Comparison of ENCODE assay signal across 22 mouse cellular contexts in the genomic region with DNA sequence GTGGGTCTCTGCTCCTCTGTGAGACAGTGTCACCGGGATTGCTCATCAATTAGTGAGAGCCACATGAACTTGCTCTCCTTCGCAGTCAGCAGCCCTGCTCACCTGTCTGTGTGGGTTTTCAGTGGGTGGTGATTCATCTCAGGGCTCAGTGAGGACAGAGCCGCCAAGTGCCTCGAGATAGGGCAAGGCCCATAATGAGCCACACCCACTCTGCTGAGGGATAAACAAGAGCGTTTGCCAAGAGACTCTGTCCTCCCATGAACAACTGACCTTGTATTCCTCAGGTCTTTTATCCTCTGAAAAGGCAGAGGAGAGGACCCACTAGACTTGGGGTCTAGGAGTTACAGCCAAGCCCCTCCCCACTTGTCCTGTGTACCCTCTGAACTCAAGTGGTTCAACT.
DNase-seq lines count a peak whose midpoint lies in the region; ATAC-seq and TF ChIP-seq lines count a peak whose summit lies in the region.
"Had no signal": no experiment of that assay in that cellular context is flagged by ENCODE, and none has a peak within 500 bp of the region (broad histone marks: within the 10 kb centered on the region; RNA-seq: fewer than 3 reads in every experiment).

No protein-coding gene starts in this region.

- H3K36me3 ChIP-seq in kidney, embryonic 15.5 days: no peaks in the 10 kb centered on the region
- no peaks in the 10 kb centered on the region for H3K36me3 ChIP-seq in midbrain, embryonic 14.5 days (ENCODE audit: control insufficient read depth, insufficient read depth, low read length)
- H3K36me3 ChIP-seq: embryonic facial prominence, embryonic 13.5 days; forebrain, embryonic 12.5 days; hindbrain, embryonic 15.5 days; limb, embryonic 12.5 days; midbrain, embryonic 12.5 days had no signal

- H3K4me2 ChIP-seq in kidney, embryonic 15.5 days: no peak overlapping the region
- no peak overlapping the region for H3K4me2 ChIP-seq in midbrain, embryonic 14.5 days (ENCODE audit: low read length)
- H3K4me2 ChIP-seq: embryonic facial prominence, embryonic 13.5 days; forebrain, embryonic 12.5 days; hindbrain, embryonic 15.5 days; limb, embryonic 12.5 days; liver, embryonic 11.5 days; midbrain, embryonic 12.5 days had no signal

- intact Hi-C loops in gastrocnemius, adult 2 months (cut with DNase I): no loop called here
- intact Hi-C loops in gastrocnemius, postnatal 36 days (cut with DNase I): no loop called here

- WGBS in kidney, embryonic 15.5 days: 67% methylated on average over 5 of the region's 5 CpGs
- WGBS in midbrain, embryonic 14.5 days: 88% methylated on average over 5 of the region's 5 CpGs

- no peaks in the 10 kb centered on the region for H3K9me3 ChIP-seq in kidney, embryonic 15.5 days (replicated peaks)
- H3K9me3 ChIP-seq in midbrain, embryonic 14.5 days (ENCODE audit: control insufficient read depth, low read length): no peaks in the 10 kb centered on the region
- H3K9me3 ChIP-seq: embryonic facial prominence, embryonic 13.5 days; forebrain, embryonic 12.5 days; hindbrain, embryonic 15.5 days; limb, embryonic 12.5 days; midbrain, embryonic 12.5 days had no signal

- H3K27ac ChIP-seq in gastrocnemius, adult 2 months: no peak overlapping the region
- H3K27ac ChIP-seq in kidney, embryonic 15.5 days: no peak overlapping the region
- no peak overlapping the region for H3K27ac ChIP-seq in midbrain, embryonic 14.5 days (replicated peaks; ENCODE audit: low read depth, low read length)
- H3K27ac ChIP-seq: embryonic facial prominence, embryonic 13.5 days; forebrain, embryonic 12.5 days; hindbrain, embryonic 15.5 days; limb, embryonic 12.5 days; midbrain, embryonic 12.5 days; stomach, postnatal 0 days had no signal

- no peak for TF ChIP-seq CTCF in gastrocnemius, adult 2 months (IDR thresholded peaks at IDR 0.05)

- no peaks in the 10 kb centered on the region for H3K27me3 ChIP-seq in kidney, embryonic 15.5 days
- H3K27me3 ChIP-seq in midbrain, embryonic 14.5 days (ENCODE audit: control insufficient read depth, insufficient read depth, low read length): no peaks in the 10 kb centered on the region
- H3K27me3 ChIP-seq: forebrain, embryonic 12.5 days; hindbrain, embryonic 15.5 days; limb, embryonic 12.5 days; midbrain, embryonic 12.5 days had no signal

- H3K4me3 ChIP-seq in gastrocnemius, adult 2 months: no peak overlapping the region
- H3K4me3 ChIP-seq in kidney, embryonic 15.5 days (replicated peaks): no peak overlapping the region
- H3K4me3 ChIP-seq in midbrain, embryonic 14.5 days (replicated peaks; ENCODE audit: low read depth, low read length): no peak overlapping the region
- H3K4me3 ChIP-seq: embryonic facial prominence, embryonic 13.5 days; erythroblast, embryonic 14.5 days; forebrain, embryonic 12.5 days; hindbrain, embryonic 15.5 days; limb, embryonic 12.5 days; midbrain, embryonic 12.5 days had no signal

- no peaks in the 10 kb centered on the region for H3K4me1 ChIP-seq in kidney, embryonic 15.5 days
- H3K4me1 ChIP-seq in midbrain, embryonic 14.5 days (ENCODE audit: control insufficient read depth, insufficient read depth, low read length): no peaks in the 10 kb centered on the region
- H3K4me1 ChIP-seq: hindbrain, embryonic 15.5 days; midbrain, embryonic 12.5 days had no signal

- no peak for ATAC-seq in kidney, embryonic 15.5 days (replicated peaks; ENCODE audit: low FRiP score)
- ATAC-seq in midbrain, embryonic 14.5 days (ENCODE audit: low FRiP score, low TSS enrichment): no peak

- no peak overlapping the region for H3K9ac ChIP-seq in kidney, embryonic 15.5 days
- no peak overlapping the region for H3K9ac ChIP-seq in midbrain, embryonic 14.5 days (replicated peaks; ENCODE audit: low read length)
- H3K9ac ChIP-seq: embryonic facial prominence, embryonic 13.5 days; forebrain, embryonic 12.5 days; hindbrain, embryonic 15.5 days; limb, embryonic 12.5 days; midbrain, embryonic 12.5 days had no signal

- peak; percentile 21 for DNase-seq in gastrocnemius, adult 2 months
- no peak for DNase-seq in gastrocnemius, postnatal 36 days
- DNase-seq in kidney, adult 11 months: peak; percentile 10
- DNase-seq in urinary bladder, postnatal 14 days (ENCODE audit: low spot score): peak; percentile 12
- no peak for DNase-seq in urinary bladder, postnatal 25 days (ENCODE audit: low spot score)
- no peak for DNase-seq in midbrain, embryonic 14.5 days
- DNase-seq: cerebellum, adult 8-10 months; cerebellum, postnatal 36 days; embryo, embryonic 11 days; layer of hippocampus, postnatal 36 days; lung, postnatal 10 days; thymus, adult 2 months; thymus, postnatal 4 days had no signal

Comparison
In these comparisons a context has a peak if more than half of its experiments do, and no peak if none do; other contexts are left out.
1. DNase-seq: peak in gastrocnemius, adult 2 months (single experiment), kidney, adult 11 months (single experiment) and urinary bladder, postnatal 14 days (single experiment); none in gastrocnemius, postnatal 36 days (0 of 2), urinary bladder, postnatal 25 days (single experiment) and midbrain, embryonic 14.5 days (single experiment).